Mouse (Mus musculus) layer of hippocampus, adult 18-20 months (tissue): ENCODE measurements around the gene Pafah1b1. TPM values are rescaled to one million over a fixed set of nuclear protein-coding genes. Genes with fewer than 3 reads are reported as not detected.

ENCODE experiments used
- DNase-seq, 2 experiments: peaks; one replicate each; pipeline ENCODE4 v3.0.0; 2022; ENCODE audit warnings: low spot score in 2 of 2
- long read RNA-seq: library from polyadenylated mRNA; stranded (forward); transcript quantifications from one replicate; pipeline ENCODE4 v2.0.0, GENCODE M21; 2021
- total RNA-seq, 2 experiments: library from RNA; stranded (reverse); gene quantifications; 2 replicates each; pipeline ENCODE4 v1.2.3; 2021

Gene Pafah1b1
- total RNA-seq = 100 to 1,000 TPM; 378 to 398 TPM
- long read RNA-seq, full-length matches to known transcripts = 74 of 94 reads
- long read RNA-seq, partial matches to known transcripts = 6 of 94 reads
- long read RNA-seq, other reads (novel, unspliced or antisense) = 14 of 94 reads

GRCm38 (mm10) chr11:74724235-74724791 lies at the start of gene Pafah1b1:
TSS of gene Pafah1b1 (minus strand) at chr11:74724670.
- DNase-seq = peak; percentile 93 to 96

GRCm38 (mm10) chr11:74772386-74772785 lies 47.9 kb upstream of the Pafah1b1 start:
- no peak for DNase-seq

DNA sequence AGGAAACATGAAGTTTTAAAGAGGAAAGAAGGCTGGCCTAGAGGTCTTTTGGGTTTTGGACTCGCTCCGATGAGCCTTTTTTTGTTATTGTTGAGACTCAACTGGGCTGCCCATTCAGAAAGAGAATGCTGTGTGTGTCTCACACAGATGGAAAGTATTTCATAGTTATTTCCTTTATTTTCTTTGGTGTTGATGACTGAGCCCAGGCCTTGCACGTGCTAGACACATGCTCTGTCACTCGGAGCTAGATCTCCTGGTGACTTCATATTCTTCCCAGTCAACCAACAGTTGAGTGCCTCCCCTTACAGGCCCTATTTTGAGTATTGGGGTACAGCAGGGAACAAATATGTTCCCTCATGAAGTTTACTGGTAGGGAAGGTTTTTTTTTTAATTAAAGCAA lies 47.2 kb upstream of the Pafah1b1 start:
- DNase-seq = no peak

DNA sequence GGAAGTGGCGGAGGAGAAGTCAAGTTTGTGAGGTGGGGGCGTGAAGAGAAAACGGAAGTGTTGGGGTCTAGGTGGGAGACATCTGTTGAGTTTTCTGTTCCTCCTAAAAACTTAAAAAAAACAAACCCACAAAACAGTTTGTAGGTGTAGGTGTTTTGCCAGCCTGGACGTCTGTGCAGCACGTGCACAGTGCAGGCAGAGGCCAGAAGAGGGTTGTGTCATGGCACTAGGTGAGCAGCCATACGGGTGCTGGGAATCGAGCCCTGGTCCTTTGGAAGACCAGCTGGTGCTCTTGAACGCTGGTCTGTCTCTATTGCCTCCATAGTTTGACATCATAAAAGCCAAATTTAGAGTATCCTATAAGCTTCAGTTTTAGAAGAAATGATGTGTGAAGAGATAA lies 46.8 kb upstream of the Pafah1b1 start:
- no peak for DNase-seq

DNA sequence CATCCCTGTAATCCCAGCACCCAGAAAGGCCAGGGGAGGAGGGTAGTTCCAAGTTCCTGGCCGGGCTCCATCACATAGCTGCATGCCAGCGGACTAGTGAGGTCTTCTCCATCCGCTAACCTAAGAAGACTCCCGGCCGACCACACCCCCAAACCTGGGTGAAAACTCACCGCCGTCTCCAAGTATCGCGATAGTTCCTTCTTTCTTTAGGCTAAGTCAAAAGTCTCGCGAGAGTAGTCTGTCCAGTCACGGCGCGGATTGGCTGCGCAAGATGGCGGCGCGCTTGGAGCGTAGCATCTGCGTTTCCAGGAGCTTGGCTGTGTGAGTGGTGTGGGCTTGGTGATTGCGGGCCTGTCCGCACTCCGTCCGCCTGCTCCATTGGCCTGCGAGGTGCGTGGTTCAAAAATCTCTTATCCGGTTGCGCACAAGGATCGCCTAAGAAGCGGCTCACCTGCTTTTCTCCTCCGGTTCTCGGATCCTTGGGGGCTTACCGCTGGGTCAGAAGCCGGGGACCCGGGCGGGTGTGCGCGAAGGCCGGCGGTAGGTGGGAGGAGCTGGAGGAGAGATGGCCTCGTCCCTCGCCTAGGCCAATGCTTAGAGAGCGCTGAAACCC lies 46.2 kb upstream of the Pafah1b1 start, which contains the start of gene Mettl16:
Mettl16 (plus strand) TSS at position 236 of the 613 bp plus-strand sequence.
- peak; percentile 89 to 98 for DNase-seq

GRCm38 (mm10) chr11:74770037-74770436 lies 45.6 kb upstream of the Pafah1b1 start:
- no peak for DNase-seq

DNA sequence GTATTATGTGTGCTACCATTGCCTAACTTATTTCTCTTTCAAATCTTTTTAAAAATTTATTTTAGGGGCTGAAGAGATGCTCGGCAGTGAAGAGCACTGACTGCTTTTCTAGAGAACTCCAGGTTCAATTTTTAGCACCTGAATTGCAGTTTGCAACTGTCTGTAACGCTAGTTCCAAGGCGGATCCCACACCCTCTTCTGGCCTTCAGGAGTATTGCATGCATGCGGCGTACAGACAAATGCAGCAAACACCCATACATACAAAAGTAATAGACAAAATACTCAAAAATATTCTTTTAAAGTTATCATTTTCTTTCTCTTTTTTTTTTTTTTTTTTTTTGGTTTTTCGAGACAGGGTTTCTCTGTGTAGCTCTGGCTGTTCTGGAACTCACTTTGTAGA lies 43.6 kb upstream of the Pafah1b1 start:
- peak in 1 of 2 experiments; percentile 11 for DNase-seq

GRCm38 (mm10) chr11:74767469-74767868 lies 43.0 kb upstream of the Pafah1b1 start:
- DNase-seq = no peak

DNA sequence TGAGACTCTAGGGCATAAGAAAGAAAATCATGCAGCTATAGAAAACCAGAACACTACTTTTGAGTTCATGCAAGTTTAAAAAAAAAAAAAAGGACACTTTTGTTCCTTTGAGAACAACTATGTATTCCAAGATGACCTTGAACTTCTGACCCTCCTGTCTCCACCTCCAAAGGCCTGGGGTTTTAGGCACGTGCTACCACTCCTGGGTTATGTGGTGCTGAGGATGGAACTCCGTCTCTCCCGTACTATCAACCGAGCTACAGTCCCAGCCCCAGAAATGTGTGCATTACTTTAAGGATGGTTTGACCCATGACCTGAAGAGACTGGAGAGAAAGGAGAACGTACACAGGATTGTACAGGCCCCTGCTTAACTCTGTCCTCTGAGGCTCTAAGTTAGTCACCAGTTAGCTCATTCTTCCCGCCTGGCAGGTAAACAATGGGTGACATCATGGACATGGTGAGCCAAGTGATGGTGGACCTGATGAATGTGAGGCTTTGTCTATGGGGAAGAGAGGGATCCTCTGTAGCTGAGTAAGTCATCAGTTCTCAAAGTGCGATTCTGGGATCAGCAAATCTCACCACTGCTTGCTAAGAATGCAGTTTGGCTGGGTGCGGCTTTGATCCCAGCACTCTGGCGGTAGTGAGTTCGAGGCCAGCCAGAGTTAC lies 39.6 kb upstream of the Pafah1b1 start:
- peak in 1 of 2 experiments; percentile 48 for DNase-seq

- DNase-seq = no peak
Observed at GRCm38 (mm10) chr11:74761011-74761705, 36.7 kb upstream of the Pafah1b1 start.

- DNase-seq = no peak
Observed at GRCm38 (mm10) chr11:74756631-74757030, 32.2 kb upstream of the Pafah1b1 start.

DNA sequence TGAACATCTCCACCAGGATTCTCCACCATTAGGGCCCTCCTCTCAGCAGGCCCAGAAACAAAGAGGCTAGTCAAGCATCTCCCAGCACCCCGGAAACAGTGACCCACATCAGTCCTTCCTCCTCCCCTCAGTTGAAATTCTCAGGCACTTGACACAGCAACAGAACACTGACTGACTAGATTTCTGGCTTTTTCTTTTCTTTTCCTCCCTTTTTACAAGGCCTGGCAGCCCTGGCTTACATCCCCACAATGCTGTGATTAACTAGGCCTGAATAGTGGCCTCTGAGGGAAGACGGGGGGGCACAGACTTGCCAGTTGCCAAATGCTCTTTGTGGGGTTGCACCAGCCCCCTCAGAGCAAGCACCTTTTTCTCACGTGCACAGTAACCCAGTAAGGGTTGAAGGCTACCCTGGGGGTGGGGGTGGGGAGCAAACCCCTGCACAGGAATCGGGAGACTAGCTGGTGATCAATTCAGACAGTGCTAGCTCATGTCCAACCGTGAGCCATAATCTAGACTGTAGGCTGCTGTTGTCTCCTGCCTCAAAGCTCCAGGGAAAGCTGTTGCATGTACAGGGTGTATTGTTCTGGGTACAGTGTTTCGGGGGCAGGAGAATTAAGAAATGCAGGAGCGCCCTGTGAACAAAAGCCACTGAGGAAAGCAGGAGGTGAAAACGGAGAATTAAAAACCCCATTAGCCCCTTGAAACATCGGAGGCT lies 27.0 kb upstream of the Pafah1b1 start:
- DNase-seq = peak in 1 of 2 experiments; percentile 26

GRCm38 (mm10) chr11:74750662-74751351 lies 26.3 kb upstream of the Pafah1b1 start:
- no peak for DNase-seq

DNA sequence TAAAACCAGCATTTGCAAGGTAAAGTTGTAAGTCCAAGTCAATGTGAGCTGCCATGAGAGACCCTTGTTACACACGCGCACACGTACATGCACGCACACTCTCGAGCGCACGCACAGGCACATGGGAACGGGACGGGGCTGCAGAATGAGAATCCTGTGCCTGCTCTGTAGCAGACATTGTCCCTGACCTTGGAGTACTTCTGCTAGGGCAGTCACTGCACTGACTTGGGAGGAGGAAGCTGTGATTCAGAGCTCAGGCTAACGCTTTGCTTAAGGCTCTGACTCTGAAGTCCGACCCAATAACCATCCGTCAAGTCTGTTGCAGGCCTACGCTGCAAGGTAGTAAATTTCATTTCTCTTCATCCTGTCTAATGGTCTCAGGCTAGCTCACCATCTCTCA lies 24.8 kb upstream of the Pafah1b1 start:
- DNase-seq = no peak

- DNase-seq = no peak
Observed at GRCm38 (mm10) chr11:74748022-74748421, 23.6 kb upstream of the Pafah1b1 start.

DNA sequence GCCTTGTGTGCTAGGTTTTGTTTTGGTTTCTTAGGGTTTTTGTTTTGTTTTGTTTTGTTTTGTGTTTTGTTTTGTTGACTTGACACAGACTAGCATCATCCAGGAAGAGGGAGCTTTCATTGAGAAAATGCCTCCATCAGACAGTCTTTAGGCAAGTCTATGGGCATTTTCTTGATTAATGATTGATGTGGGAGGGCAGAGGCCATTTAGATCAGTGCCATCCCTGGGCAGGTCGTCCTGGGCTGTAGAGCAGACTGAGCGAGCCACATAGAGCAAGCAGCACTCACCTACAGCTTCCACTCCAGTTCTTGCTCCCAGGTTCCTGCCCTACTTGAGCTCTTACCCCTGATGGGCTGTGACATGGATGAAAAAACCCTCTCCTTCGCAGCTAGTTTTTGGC lies 13.4 kb upstream of the Pafah1b1 start:
- DNase-seq = no peak

DNA sequence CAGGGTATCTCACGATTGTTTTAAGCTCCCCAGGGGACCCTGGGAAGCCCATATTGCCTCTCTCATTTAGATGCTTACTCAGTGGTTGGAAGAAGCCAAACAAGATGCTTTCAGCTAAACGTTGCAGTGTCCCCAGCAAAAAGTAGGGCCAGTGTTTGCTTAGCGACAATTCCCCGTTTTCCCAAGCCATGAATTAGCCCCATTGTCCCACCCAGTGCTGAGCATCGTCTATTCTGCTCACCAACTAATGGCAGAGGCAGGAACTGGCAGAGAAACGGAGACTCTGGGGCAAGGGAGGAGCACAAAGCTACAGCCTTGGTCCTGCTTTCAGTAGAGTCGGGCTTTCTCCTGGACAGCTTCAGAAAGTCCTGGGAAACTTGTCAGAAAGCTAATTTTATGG lies 10.4 kb upstream of the Pafah1b1 start:
- DNase-seq = peak; percentile 5 to 56

DNA sequence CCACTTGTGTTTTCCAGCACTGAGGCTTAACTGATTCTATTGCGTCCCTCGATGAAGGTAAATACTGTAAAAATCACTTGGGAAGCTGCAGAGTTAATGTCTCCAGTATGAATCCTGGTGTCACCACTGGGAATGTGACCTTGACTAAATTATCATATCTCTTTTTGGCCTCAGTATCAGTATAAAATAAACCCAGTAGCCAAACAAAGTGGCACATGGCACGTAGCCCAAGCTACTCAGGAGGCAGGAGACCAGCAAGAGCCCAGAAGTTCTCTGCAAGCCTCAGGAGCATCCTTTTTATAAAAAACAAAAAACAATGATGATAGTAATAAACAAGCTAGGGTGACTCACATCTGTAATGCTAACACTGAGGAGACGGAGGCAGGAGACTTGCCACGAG lies 711 bp upstream of the Pafah1b1 start:
- DNase-seq = no peak

DNA sequence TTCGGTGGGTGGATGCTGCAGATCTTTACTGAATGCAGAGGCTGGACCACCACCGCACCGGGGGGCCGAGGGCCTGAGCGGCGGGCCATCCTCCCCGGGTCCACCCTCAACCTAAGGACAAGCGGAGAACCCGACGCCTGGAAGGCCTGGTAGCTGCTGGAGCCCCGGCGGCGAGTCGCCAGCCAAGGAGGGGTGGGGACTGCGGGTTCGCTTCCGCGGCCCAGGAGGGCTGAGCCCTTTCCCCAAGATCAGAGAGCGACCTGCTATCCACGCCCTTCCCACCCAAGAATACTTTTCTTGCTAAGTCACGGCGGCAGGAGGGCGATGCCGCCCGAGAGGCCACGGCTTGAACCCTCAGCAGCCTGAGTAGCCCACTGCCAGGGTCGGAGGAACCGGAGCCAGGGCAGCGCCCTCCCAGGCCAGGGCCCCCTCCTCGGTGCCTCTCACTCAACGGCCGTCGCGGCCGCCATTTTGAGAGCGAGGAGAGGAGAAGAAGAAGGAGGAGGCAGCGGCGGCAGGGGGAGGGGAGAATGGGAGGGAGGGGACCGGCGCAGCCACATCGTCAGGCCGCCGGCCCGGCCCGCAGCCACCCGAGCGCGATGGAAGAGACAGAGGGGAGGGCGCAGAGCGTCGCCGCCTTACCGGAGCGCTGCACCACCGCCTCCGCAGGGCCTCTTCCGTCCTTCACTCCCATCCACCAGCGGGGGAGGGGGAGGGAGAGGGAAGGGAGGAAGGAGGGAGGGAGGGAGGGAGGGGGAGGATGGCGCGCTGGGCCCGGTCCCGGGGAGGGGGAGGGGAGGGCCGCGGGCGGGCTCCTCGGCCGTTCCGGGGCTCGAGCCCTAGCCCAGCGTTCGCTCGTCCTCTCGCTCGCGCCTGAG lies 874 bp downstream of the Pafah1b1 start:
- DNase-seq = peak; percentile 77 to 86
